Mouse (Mus musculus) CH12.LX (cell line): ENCODE results near the gene Tnp2. TPM values are rescaled to one million over a fixed set of nuclear protein-coding genes. Genes with fewer than 3 reads are reported as not detected.
A peak's percentile ranks its signal among the peaks of the same experiment; 100 is the strongest.

Source experiments
- DNase-seq: peaks from one replicate; pipeline ENCODE4 v3.0.0-alpha.2; 2013; ENCODE audit errors: extremely low read depth
- H3K27ac ChIP-seq: 2 replicates; pipeline ENCODE4 v1.5.1; 2012; ENCODE audit warnings: low read depth, mild to moderate bottlenecking, control low read depth, moderate library complexity; ENCODE audit not compliant: insufficient read depth
- H3K27me3 ChIP-seq: replicated peaks from 2 replicates; pipeline ENCODE3; 2012; ENCODE audit warnings: inconsistent platforms
- H3K36me3 ChIP-seq, 2 experiments: replicated peaks in 1 of 2; 2 replicates each; pipeline versions ENCODE3 to v1.6.1; 2012; ENCODE audit warnings: inconsistent platforms in 1 of 2, low read length in 1 of 2, mild to moderate bottlenecking in 1 of 2, mixed read lengths in 1 of 2, moderate library complexity in 1 of 2; ENCODE audit not compliant: control insufficient read depth in 1 of 2, insufficient read depth in 1 of 2
- H3K4me1 ChIP-seq, 2 experiments: 2 replicates each; pipeline ENCODE4 v1.6.1; 2012; ENCODE audit warnings: inconsistent platforms in 1 of 2, moderate library complexity in 1 of 2; ENCODE audit not compliant: insufficient read depth in 2 of 2, control insufficient read depth in 1 of 2
- H3K4me2 ChIP-seq: 2 replicates; pipeline ENCODE4 v1.6.1; 2012; ENCODE audit warnings: low read depth, mild to moderate bottlenecking, control low read depth; ENCODE audit not compliant: poor library complexity, insufficient read depth, severe bottlenecking
- H3K4me3 ChIP-seq, 3 experiments: fragments of 150-350 bp in 1 of 3; sonication (generic) in 1 of 3; replicated peaks in 1 of 3; 2 replicates each; pipeline versions ENCODE3 to v1.5.1; 2011 to 2012; ENCODE audit warnings: low read depth in 2 of 3, low read length in 2 of 3, mild to moderate bottlenecking in 2 of 3, moderate library complexity in 2 of 3, control low read depth in 1 of 3, improper control_type of control experiment in 1 of 3, inconsistent platforms in 1 of 3, mixed read lengths in 1 of 3; ENCODE audit not compliant: poor library complexity in 1 of 3
- H3K79me2 ChIP-seq: replicated peaks from 2 replicates; pipeline ENCODE4 v1.6.1; 2012; ENCODE audit warnings: mild to moderate bottlenecking, moderate library complexity; ENCODE audit not compliant: control insufficient read depth, poor library complexity, insufficient read depth, severe bottlenecking; ENCODE audit errors: extremely low read depth
- H3K9ac ChIP-seq: 2 replicates; pipeline ENCODE4 v1.6.1; 2012; ENCODE audit warnings: low read depth, mild to moderate bottlenecking, control low read depth, moderate library complexity; ENCODE audit not compliant: insufficient read depth
- H3K9me3 ChIP-seq: replicated peaks from 2 replicates; pipeline ENCODE3; 2012; ENCODE audit warnings: low read length, inconsistent platforms, mixed read lengths
- BHLHE40 ChIP-seq: IDR thresholded peaks from 2 replicates; pipeline ENCODE4 v1.6.1; 2011; ENCODE audit warnings: mild to moderate bottlenecking, low read depth, low read length, improper control_type of control experiment
- CHD1 ChIP-seq: IDR thresholded peaks from 2 replicates; pipeline ENCODE4 v1.6.1; 2012; ENCODE audit warnings: low read depth, low read length, improper control_type of control experiment, inconsistent platforms
- CHD2 ChIP-seq: IDR thresholded peaks from 2 replicates; pipeline ENCODE4 v1.6.1; 2011; ENCODE audit warnings: low read length, improper control_type of control experiment
- CTCF ChIP-seq, 2 experiments: IDR thresholded peaks in 1 of 2; conservative IDR thresholded peaks in 1 of 2; 2 replicates each; pipeline ENCODE4 v1.5.1; 2011 to 2012; ENCODE audit warnings: low read depth in 2 of 2, low read length in 2 of 2, improper control_type of control experiment in 1 of 2, inconsistent platforms in 1 of 2, mild to moderate bottlenecking in 1 of 2, moderate library complexity in 1 of 2
- E2F4 ChIP-seq: IDR thresholded peaks from 2 replicates; pipeline ENCODE4 v1.6.1; 2011; ENCODE audit warnings: low read depth, low read length, improper control_type of control experiment; ENCODE audit not compliant: insufficient replicate concordance
- ELF1 ChIP-seq: IDR thresholded peaks from 2 replicates; pipeline ENCODE4 v1.6.1; 2014; ENCODE audit warnings: low read depth, mild to moderate bottlenecking, inconsistent platforms, low read length, improper control_type of control experiment
- EP300 ChIP-seq: IDR thresholded peaks from 2 replicates; pipeline ENCODE4 v1.6.1; 2011; ENCODE audit warnings: low read length, improper control_type of control experiment
- GABPA ChIP-seq: IDR thresholded peaks from 2 replicates; pipeline ENCODE4 v1.6.1; 2012; ENCODE audit warnings: low read depth, low read length, improper control_type of control experiment, inconsistent platforms; ENCODE audit not compliant: insufficient replicate concordance
- HCFC1 ChIP-seq: IDR thresholded peaks from 2 replicates; pipeline ENCODE4 v1.6.1; 2012; ENCODE audit warnings: low read depth, mild to moderate bottlenecking, inconsistent platforms, low read length, improper control_type of control experiment
- IRF4 ChIP-seq: IDR thresholded peaks from 2 replicates; pipeline ENCODE4 v1.6.1; 2014; ENCODE audit warnings: low read depth, mild to moderate bottlenecking, inconsistent platforms, low read length, improper control_type of control experiment
- JUN ChIP-seq: IDR thresholded peaks from 2 replicates; pipeline ENCODE4 v1.6.1; 2011; ENCODE audit warnings: low read depth, mild to moderate bottlenecking, low read length, improper control_type of control experiment, moderate library complexity; ENCODE audit not compliant: insufficient read depth
- JUND ChIP-seq: conservative IDR thresholded peaks from 2 replicates; pipeline ENCODE4 v1.6.1; 2011; ENCODE audit warnings: low read depth, low read length, improper control_type of control experiment
- KAT2A ChIP-seq: IDR thresholded peaks from 2 replicates; pipeline ENCODE4 v1.6.1; 2012; ENCODE audit warnings: low read length, improper control_type of control experiment, inconsistent platforms; ENCODE audit not compliant: insufficient replicate concordance
- MAFK ChIP-seq: IDR thresholded peaks from 2 replicates; pipeline ENCODE4 v1.6.1; 2011; ENCODE audit warnings: low read length, improper control_type of control experiment; ENCODE audit not compliant: insufficient replicate concordance
- MAX ChIP-seq: IDR thresholded peaks from 2 replicates; pipeline ENCODE4 v1.6.1; 2011; ENCODE audit warnings: low read length, improper control_type of control experiment
- MAZ ChIP-seq: IDR thresholded peaks from 2 replicates; pipeline ENCODE4 v1.6.1; 2012; ENCODE audit warnings: low read depth, mild to moderate bottlenecking, inconsistent platforms, low read length, improper control_type of control experiment, moderate library complexity
- MXI1 ChIP-seq: IDR thresholded peaks from 2 replicates; pipeline ENCODE4 v1.6.1; 2011; ENCODE audit warnings: mild to moderate bottlenecking, low read depth, low read length, improper control_type of control experiment
- NELFE ChIP-seq: IDR thresholded peaks from 2 replicates; pipeline ENCODE4 v1.6.1; 2011; ENCODE audit warnings: low read depth, low read length, improper control_type of control experiment
- NRF1 ChIP-seq: IDR thresholded peaks from 2 replicates; pipeline ENCODE4 v1.6.1; 2014; ENCODE audit warnings: low read depth, mild to moderate bottlenecking, inconsistent platforms, low read length, improper control_type of control experiment, moderate library complexity
- POLR2AphosphoS2 ChIP-seq: IDR thresholded peaks from 2 replicates; pipeline ENCODE4 v1.6.1; 2011; ENCODE audit warnings: low read depth, low read length, improper control_type of control experiment
- RAD21 ChIP-seq: IDR thresholded peaks from 2 replicates; pipeline ENCODE4 v1.6.1; 2011; ENCODE audit warnings: low read depth, mild to moderate bottlenecking, low read length, improper control_type of control experiment, moderate library complexity
- RCOR1 ChIP-seq: conservative IDR thresholded peaks from 2 replicates; pipeline ENCODE4 v1.6.1; 2012; ENCODE audit warnings: low read depth, mild to moderate bottlenecking, inconsistent platforms, low read length, improper control_type of control experiment
- SIN3A ChIP-seq: IDR thresholded peaks from 2 replicates; pipeline ENCODE4 v1.6.1; 2012; ENCODE audit warnings: low read length, improper control_type of control experiment, inconsistent platforms
- SMC3 ChIP-seq: IDR thresholded peaks from 2 replicates; pipeline ENCODE4 v1.6.1; 2011; ENCODE audit warnings: low read depth, low read length, improper control_type of control experiment
- TBP ChIP-seq: conservative IDR thresholded peaks from 2 replicates; pipeline ENCODE4 v1.6.1; 2011; ENCODE audit warnings: low read depth, low read length, improper control_type of control experiment
- TCF12 ChIP-seq: IDR thresholded peaks from 2 replicates; pipeline ENCODE4 v1.6.1; 2014; ENCODE audit warnings: low read depth, mild to moderate bottlenecking, inconsistent platforms, low read length, improper control_type of control experiment
- USF1 ChIP-seq: IDR thresholded peaks from 2 replicates; pipeline ENCODE4 v1.6.1; 2014; ENCODE audit warnings: low read depth, mild to moderate bottlenecking, inconsistent platforms, low read length, improper control_type of control experiment
- ZC3H11A ChIP-seq: IDR thresholded peaks from 2 replicates; pipeline ENCODE4 v1.6.1; 2012; ENCODE audit warnings: low read depth, mild to moderate bottlenecking, inconsistent platforms, low read length, improper control_type of control experiment
- dilution Hi-C: fragments of 300-500 bp; cut with MboI; formaldehyde crosslinking; loops from 2 replicates; pipeline ENCODE4 v1.14.3; 2020; ENCODE audit warnings: low sequenced_read_pairs; ENCODE audit not compliant: extremely low pct_unique_long_range_greater_than_20kb, extremely low pct_ligation_motif_present
- in situ Hi-C: fragments of 300-500 bp; cut with MboI; formaldehyde crosslinking; loops from 3 replicates; pipeline ENCODE4 v1.14.3; 2019; ENCODE audit warnings: low sequenced_read_pairs, low pct_ligation_motif_present, low pct_unique_long_range_greater_than_20kb, mixed read lengths
- polyA plus RNA-seq: library from polyadenylated mRNA; unstranded; fragments of >175 nt; gene quantifications from 2 replicates; pipeline ENCODE4 v1.2.1, GENCODE M21; 2012; ENCODE audit warnings: low read depth; ENCODE audit not compliant: insufficient read length
- total RNA-seq, 2 experiments: library from RNA; depleted of rRNA; stranded (reverse); fragments of 300-350 nt in 1 of 2; fragments of >200 nt in 1 of 2; gene quantifications; 2 replicates each; pipeline ENCODE4 v1.2.3; 2012 to 2014

Tnp2 gene
- total and polyA plus RNA-seq, 3 experiments, result 0.25 to 0.43 TPM; not detected in 1

GRCm38 (mm10) chr16:10771769-10772510, 16.5 kb downstream of the Tnp2 start:
- Histone ChIP-seq H3K36me3 (no peaks in the 10 kb centered on the region), H3K27me3 (peaks cover 3% of the 10 kb centered on the region), H3K27ac (no peak overlapping the region), H3K4me2 (no peak overlapping the region; the same call in 1 of the 2 replicates), H3K9ac (no peak overlapping the region), H3K9me3 (no peaks in the 10 kb centered on the region), H3K4me3 (no peak overlapping the region), H3K4me1 (peaks cover 59 to 86% of the 10 kb centered on the region in 2 experiments), H3K79me2 (no peaks in the 10 kb centered on the region)
- no peak for DNase-seq
- TF ChIP-seq MAX (peak; percentile 28; the same call in 1 of the 2 replicates), IRF4 (no peak), CHD2 (no peak), RAD21 (no peak), MAZ (no peak), KAT2A (no peak), EP300 (0 out of 2 replicates have a peak, but pooled peaks have one; percentile 13), USF1 (no peak), ELF1 (peak; percentile 53), MXI1 (peak; percentile 42; the same call in 1 of the 2 replicates), SMC3 (no peak), NRF1 (no peak), RCOR1 (0 out of 2 replicates have a peak, but pooled peaks have one; percentile 30), HCFC1 (no peak), JUN (no peak), BHLHE40 (no peak), POLR2AphosphoS2 (no peak), CHD1 (no peak), E2F4 (no peak), GABPA (no peak), TBP (no peak), NELFE (no peak), TCF12 (peak; percentile 25; the same call in 1 of the 2 replicates), SIN3A (peak; percentile 52; the same call in 1 of the 2 replicates), MAFK (no peak), CTCF (conservative IDR thresholded peaks at IDR 0.05 in 1 of 2, IDR thresholded peaks at IDR 0.05 in 1 of 2; ENCODE audit: low read depth in 2 of 2, low read length in 2 of 2) (no peak), ZC3H11A (no peak), JUND (no peak)
- in situ Hi-C loops (no loop called here), dilution Hi-C loops (no loop called here)
